ENCODE assay signal across 9 mouse cellular contexts in the genomic region with DNA sequence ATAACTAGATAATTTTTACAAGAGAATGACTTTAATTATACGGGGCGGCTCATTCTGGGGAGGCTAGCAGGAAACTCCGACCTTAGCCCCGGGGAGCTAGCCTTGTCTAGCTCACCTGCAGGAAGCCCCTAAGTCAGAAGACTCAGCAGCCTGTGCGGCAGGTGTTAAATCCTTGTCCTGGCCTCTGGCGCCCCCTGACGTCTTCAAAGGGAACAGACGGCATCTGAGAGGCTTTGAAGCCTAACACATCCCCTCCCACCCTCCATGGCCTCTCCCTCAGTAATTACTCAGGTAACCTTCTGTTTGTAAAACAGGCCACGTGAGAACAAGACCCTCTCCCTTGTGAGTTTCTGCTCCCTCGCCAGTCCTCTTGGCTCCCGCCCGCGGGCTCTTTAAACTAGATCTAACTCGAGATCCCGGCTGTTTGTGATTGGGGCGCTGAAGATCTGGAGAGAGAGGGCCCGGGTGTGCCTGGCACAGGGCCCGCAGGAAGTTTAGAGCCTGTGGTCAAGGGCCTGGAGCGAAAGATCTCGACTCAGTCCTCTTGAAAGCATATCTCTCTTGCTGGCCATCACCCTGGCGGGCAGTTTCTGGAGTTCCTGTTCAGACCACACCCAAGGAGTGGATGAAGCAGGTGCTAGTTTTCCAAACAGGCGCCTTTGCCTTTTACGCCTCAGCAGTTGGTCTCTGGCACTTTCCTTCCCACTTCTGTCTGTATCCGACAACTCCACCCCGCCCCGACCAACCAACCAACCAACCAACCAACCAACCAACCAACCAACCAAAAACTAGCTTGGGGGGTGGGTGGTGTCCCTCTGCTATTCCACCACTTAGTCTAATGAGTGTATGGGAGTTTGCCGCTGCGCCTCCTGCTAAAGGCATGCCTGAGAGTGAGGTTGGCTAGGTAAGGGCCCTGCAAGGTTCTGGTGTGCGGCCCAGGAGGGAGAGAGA. TPM values are rescaled to one million over a fixed set of nuclear protein-coding genes. Genes with fewer than 3 reads are reported as not detected.
A peak's percentile ranks its signal among the peaks of the same experiment; 100 is the strongest.
DNase-seq lines count a peak whose midpoint lies in the region; ATAC-seq and TF ChIP-seq lines count a peak whose summit lies in the region.
"Had no signal": no experiment of that assay in that cellular context is flagged by ENCODE, and none has a peak within 500 bp of the region (broad histone marks: within the 10 kb centered on the region; RNA-seq: fewer than 3 reads in every experiment).

No protein-coding gene starts in this region.

- peak; percentile 92 for ATAC-seq in CD4-positive, CD25-positive, alpha-beta regulatory T cell, adult 4 months
- ATAC-seq in erythroblast, adult 5-6 weeks (replicated peaks; ENCODE audit: low FRiP score, poor library complexity, severe bottlenecking), result peak; percentile 71
- peak; percentile 66; the same call in 1 of the 2 replicates for ATAC-seq in heart, embryonic 12.5 days (ENCODE audit: insufficient number of reproducible peaks, low FRiP score)
- peak; percentile 73 for ATAC-seq in kidney, embryonic 16.5 days (ENCODE audit: low FRiP score, low TSS enrichment)
- 0 out of 2 replicates have a peak, but pooled peaks have one; percentile 24 for ATAC-seq in liver, embryonic 13.5 days (ENCODE audit: low read depth)
- peak; percentile 40 for ATAC-seq in stomach, embryonic 14.5 days (ENCODE audit: insufficient number of reproducible peaks, insufficient read depth, low FRiP score, low read depth)

- peaks cover 43% of the 10 kb centered on the region for H3K27me3 ChIP-seq in heart, embryonic 12.5 days (replicated peaks)
- H3K27me3 ChIP-seq in kidney, embryonic 16.5 days (ENCODE audit: insufficient read depth, low read length), result peaks cover 14% of the 10 kb centered on the region
- H3K27me3 ChIP-seq in liver, embryonic 13.5 days, result peaks cover 29% of the 10 kb centered on the region
- H3K27me3 ChIP-seq in stomach, embryonic 14.5 days (ENCODE audit: control insufficient read depth, insufficient read depth, low read length), result 0 out of 2 replicates have a peak, but pooled peaks cover 7% of the 10 kb centered on the region

- peaks cover 6% of the 10 kb centered on the region for H3K4me1 ChIP-seq in heart, embryonic 12.5 days (replicated peaks)
- peaks cover 3% of the 10 kb centered on the region for H3K4me1 ChIP-seq in kidney, embryonic 16.5 days (ENCODE audit: insufficient read depth, low read length)
- peaks cover 16% of the 10 kb centered on the region for H3K4me1 ChIP-seq in liver, embryonic 13.5 days (replicated peaks)
- H3K4me1 ChIP-seq in stomach, embryonic 14.5 days (ENCODE audit: control insufficient read depth, insufficient read depth, low read length), result no peaks in the 10 kb centered on the region

- peak overlapping the region; percentile 26 for H3K4me3 ChIP-seq in heart, embryonic 12.5 days
- H3K4me3 ChIP-seq in kidney, embryonic 16.5 days (ENCODE audit: low read length), result peak overlapping the region; percentile 20
- H3K4me3 ChIP-seq in liver, embryonic 13.5 days (replicated peaks), result no peak overlapping the region; the same call in 1 of the 2 replicates
- peak overlapping the region; percentile 16 for H3K4me3 ChIP-seq in stomach, embryonic 14.5 days (ENCODE audit: low read depth, low read length)

- TF ChIP-seq CTCF in brain, embryonic 14.5 days (IDR thresholded peaks at IDR 0.05; ENCODE audit: borderline replicate concordance, extremely low read depth, insufficient read depth, insufficient read length), result peak; percentile 96

- H3K9me3 ChIP-seq in heart, embryonic 12.5 days (replicated peaks), result no peaks in the 10 kb centered on the region
- no peaks in the 10 kb centered on the region for H3K9me3 ChIP-seq in kidney, embryonic 16.5 days (ENCODE audit: low read length)
- no peaks in the 10 kb centered on the region for H3K9me3 ChIP-seq in liver, embryonic 13.5 days (replicated peaks)
- H3K9me3 ChIP-seq in stomach, embryonic 14.5 days (ENCODE audit: control insufficient read depth, low read depth, low read length), result no peaks in the 10 kb centered on the region

- TF ChIP-seq POLR2A in brain, embryonic 14.5 days (IDR thresholded peaks at IDR 0.05; ENCODE audit: borderline replicate concordance, extremely low read depth, insufficient read depth, insufficient read length, poor library complexity, severe bottlenecking), result no peak

- no peak overlapping the region for H3K27ac ChIP-seq in heart, embryonic 12.5 days (ENCODE audit: poor library complexity, severe bottlenecking)
- no peak overlapping the region for H3K27ac ChIP-seq in kidney, embryonic 16.5 days (ENCODE audit: low read length)
- no peak overlapping the region for H3K27ac ChIP-seq in liver, embryonic 13.5 days
- no peak overlapping the region for H3K27ac ChIP-seq in stomach, embryonic 14.5 days (ENCODE audit: low read length)

- H3K4me2 ChIP-seq in heart, embryonic 12.5 days, result peak overlapping the region; percentile 63
- H3K4me2 ChIP-seq in kidney, embryonic 16.5 days (replicated peaks; ENCODE audit: low read depth, low read length), result peak overlapping the region; percentile 47
- H3K4me2 ChIP-seq in liver, embryonic 13.5 days, result peak overlapping the region; percentile 39; the same call in 1 of the 2 replicates
- H3K4me2 ChIP-seq in stomach, embryonic 14.5 days (replicated peaks; ENCODE audit: low read depth, low read length), result peak overlapping the region; percentile 43

- no peaks in the 10 kb centered on the region for H3K36me3 ChIP-seq in heart, embryonic 12.5 days
- no peaks in the 10 kb centered on the region for H3K36me3 ChIP-seq in kidney, embryonic 16.5 days (ENCODE audit: insufficient read depth, low read length)
- H3K36me3 ChIP-seq in liver, embryonic 13.5 days, result no peaks in the 10 kb centered on the region
- H3K36me3 ChIP-seq in stomach, embryonic 14.5 days (ENCODE audit: control insufficient read depth, insufficient read depth, low read length), result no peaks in the 10 kb centered on the region

- H3K9ac ChIP-seq in heart, embryonic 12.5 days, result 0 out of 2 replicates have a peak overlapping the region, but pooled peaks have one; percentile 33
- no peak overlapping the region for H3K9ac ChIP-seq in kidney, embryonic 16.5 days (replicated peaks; ENCODE audit: low read length)
- H3K9ac ChIP-seq in liver, embryonic 13.5 days, result no peak overlapping the region; the same call in 1 of the 2 replicates
- no peak overlapping the region for H3K9ac ChIP-seq in stomach, embryonic 14.5 days (replicated peaks; ENCODE audit: low read depth, low read length)

- DNase-seq in brain, embryonic 14.5 days (ENCODE audit: low read depth), result peak; percentile 91
- peak; percentile 53 for DNase-seq in liver, embryonic 13.5 days
- peak; percentile 77 for DNase-seq in neural tube, embryonic 10.5 days (ENCODE audit: extremely low spot score, low spot score)

- WGBS in heart, embryonic 12.5 days, result 5% methylated on average over 29 of the region's 29 CpGs
- 12% methylated on average over 29 of the region's 29 CpGs for WGBS in kidney, embryonic 16.5 days
- WGBS in liver, embryonic 13.5 days (ENCODE audit: insufficient replicate concordance), result 8% methylated on average over 29 of the region's 29 CpGs
- 10% methylated on average over 29 of the region's 29 CpGs for WGBS in stomach, embryonic 14.5 days

RNA-seq across cellular contexts. Expression of gene Gpa33, which starts 24.4 kb away (rescaled TPM):
- polyA plus RNA-seq in CD4-positive, CD25-positive, alpha-beta regulatory T cell, adult 4 months (2017; shearing (Covaris generic)), result not detected
- 0.09 and 0.14 TPM in 2 replicates for polyA plus RNA-seq in brain, embryonic 14.5 days (2012; rRNA removed)
- not detected in 2 replicates for total RNA-seq in erythroblast, adult 5-6 weeks (2015; ENCODE audit: low replicate concordance)
- not detected in 2 replicates for total RNA-seq in erythroblast, adult 5-6 weeks (2017; ENCODE audit: low replicate concordance)
- 0.10 and 0.15 TPM in 2 replicates for polyA plus RNA-seq in heart, embryonic 12.5 days (2016; fragmentation: Nextera tagmentation; extraction: Ambion mirVana)
- 0.68 and 0.85 TPM in 2 replicates for polyA plus RNA-seq in kidney, embryonic 16.5 days (2015; fragmentation: Nextera tagmentation; extraction: Ambion mirVana)
- 0.17 TPM in 1 of 2 replicates, not detected in the other for polyA plus RNA-seq in liver, embryonic 13.5 days (2015; fragmentation: Nextera tagmentation; extraction: Ambion mirVana)
- 5.5 and 6.0 TPM in 2 replicates for polyA plus RNA-seq in stomach, embryonic 14.5 days (2014; fragmentation: Nextera tagmentation; extraction: Ambion mirVana)
- total RNA-seq: gastrocnemius, adult 8-10 months had no signal

RNA-seq across cellular contexts. Expression of gene Dusp27, which starts 26.7 kb away (rescaled TPM):
- not detected for polyA plus RNA-seq in CD4-positive, CD25-positive, alpha-beta regulatory T cell, adult 4 months (2017; shearing (Covaris generic))
- polyA plus RNA-seq in brain, embryonic 14.5 days (2012; rRNA removed), result 0.29 and 0.75 TPM in 2 replicates
- not detected in 2 replicates for total RNA-seq in erythroblast, adult 5-6 weeks (2015; ENCODE audit: low replicate concordance)
- not detected in 2 replicates for total RNA-seq in erythroblast, adult 5-6 weeks (2017; ENCODE audit: low replicate concordance)
- polyA plus RNA-seq in heart, embryonic 12.5 days (2016; fragmentation: Nextera tagmentation; extraction: Ambion mirVana), result 65.9 and 68.8 TPM in 2 replicates
- polyA plus RNA-seq in kidney, embryonic 16.5 days (2015; fragmentation: Nextera tagmentation; extraction: Ambion mirVana), result 0.26 and 0.69 TPM in 2 replicates
- polyA plus RNA-seq in liver, embryonic 13.5 days (2015; fragmentation: Nextera tagmentation; extraction: Ambion mirVana), result 0.16 TPM in 2 replicates
- 1.9 and 2.7 TPM in 2 replicates for polyA plus RNA-seq in stomach, embryonic 14.5 days (2014; fragmentation: Nextera tagmentation; extraction: Ambion mirVana)

Comparison
In these comparisons a context has a peak if more than half of its experiments do, and no peak if none do; other contexts are left out.
1. ATAC-seq: peak in every context shown above with its lines; median percentile 92 in CD4-positive, CD25-positive, alpha-beta regulatory T cell, adult 4 months; 73 in kidney, embryonic 16.5 days; 71 in erythroblast, adult 5-6 weeks; 66 in heart, embryonic 12.5 days; 40 in stomach, embryonic 14.5 days; 24 in liver, embryonic 13.5 days.
2. RNA of gene Dusp27, which starts 26.7 kb away (polyA plus RNA-seq): 65.9 to 68.8 TPM in heart, embryonic 12.5 days; 1.9 to 2.7 TPM in stomach, embryonic 14.5 days, 0.29 to 0.75 TPM in brain, embryonic 14.5 days, 0.26 to 0.69 TPM in kidney, embryonic 16.5 days, 0.16 TPM in liver, embryonic 13.5 days and not detected in CD4-positive, CD25-positive, alpha-beta regulatory T cell, adult 4 months; every median in the first group is over 10 times any median in the second.
3. Peak in every context shown above with its lines, with median percentiles within 50 percentile points of each other: DNase-seq and H3K4me2 ChIP-seq.